Mouse (Mus musculus) layer of hippocampus, postnatal 14 days (tissue): ENCODE results near the gene Nop9. TPM values are rescaled to one million over a fixed set of nuclear protein-coding genes. Genes with fewer than 3 reads are reported as not detected.

Experiments
- DNase-seq, 2 experiments: peaks; one replicate each; pipeline ENCODE4 v3.0.0; 2021 to 2022; ENCODE audit warnings: low spot score in 2 of 2, mixed read lengths in 1 of 2
- total RNA-seq, 2 experiments: library from RNA; stranded (reverse); gene quantifications; 2 replicates each; pipeline ENCODE4 v1.2.3; 2021

Gene Nop9
- total RNA-seq, 2 experiments from 2014 or later, result 15.7 to 17.3 TPM

- no peak for DNase-seq
Measured at GRCm38 (mm10) chr14:55769087-55769703, 23.7 kb downstream of the Nop9 start.

GRCm38 (mm10) chr14:55776711-55777110 is 31.2 kb downstream of the Nop9 start:
- no peak for DNase-seq

GRCm38 (mm10) chr14:55777176-55777575 is 31.7 kb downstream of the Nop9 start:
- no peak for DNase-seq

- no peak for DNase-seq
Measured at GRCm38 (mm10) chr14:55777806-55778205, 32.3 kb downstream of the Nop9 start.

GRCm38 (mm10) chr14:55778686-55779085 is 33.2 kb downstream of the Nop9 start:
- DNase-seq, result no peak

GRCm38 (mm10) chr14:55779656-55780055 is 34.2 kb downstream of the Nop9 start:
- no peak for DNase-seq

GRCm38 (mm10) chr14:55780736-55781135 is 35.2 kb downstream of the Nop9 start:
- no peak for DNase-seq

GRCm38 (mm10) chr14:55781310-55781709 is 35.8 kb downstream of the Nop9 start:
- DNase-seq, result peak in 1 of 2 experiments; percentile 62

- no peak for DNase-seq
Measured at GRCm38 (mm10) chr14:55782361-55782960, 37.0 kb downstream of the Nop9 start.

- DNase-seq, result no peak
Measured at GRCm38 (mm10) chr14:55783171-55783957, 37.9 kb downstream of the Nop9 start.

GRCm38 (mm10) chr14:55783958-55784235 is 38.4 kb downstream of the Nop9 start, which contains the start of gene Adcy4:
TSS of gene Adcy4 (minus strand) at chr14:55784095.
- no peak for DNase-seq

- no peak for DNase-seq
Measured at GRCm38 (mm10) chr14:55785195-55785594, 39.7 kb downstream of the Nop9 start.

- DNase-seq, result no peak
Measured at GRCm38 (mm10) chr14:55787731-55788130, 42.2 kb downstream of the Nop9 start.

GRCm38 (mm10) chr14:55788256-55789050 is 43.0 kb downstream of the Nop9 start, which contains the start of gene Ripk3:
TSS of gene Ripk3 (minus strand) at chr14:55788865.
- no peak for DNase-seq

- no peak for DNase-seq
Measured at GRCm38 (mm10) chr14:55793461-55793860, 48.0 kb downstream of the Nop9 start.

- DNase-seq, result no peak
Measured at GRCm38 (mm10) chr14:55793946-55794345, 48.5 kb downstream of the Nop9 start.

- DNase-seq, result no peak
Measured at GRCm38 (mm10) chr14:55795380-55796163, 50.1 kb downstream of the Nop9 start.
